Comparison of ENCODE assay signal across 8 mouse cellular contexts in the genomic region with DNA sequence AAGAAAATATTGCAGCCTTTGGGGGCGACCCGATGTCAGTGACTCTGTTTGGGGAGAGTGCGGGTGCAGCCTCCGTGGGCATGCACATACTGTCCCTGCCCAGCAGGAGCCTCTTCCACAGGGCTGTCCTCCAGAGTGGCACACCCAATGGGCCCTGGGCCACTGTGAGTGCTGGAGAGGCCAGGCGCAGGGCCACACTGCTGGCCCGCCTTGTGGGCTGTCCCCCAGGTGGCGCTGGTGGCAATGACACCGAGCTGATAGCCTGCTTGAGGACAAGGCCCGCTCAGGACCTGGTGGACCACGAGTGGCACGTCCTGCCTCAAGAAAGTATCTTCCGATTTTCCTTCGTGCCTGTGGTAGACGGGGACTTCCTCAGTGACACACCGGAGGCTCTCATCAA. TPM values are rescaled to one million over a fixed set of nuclear protein-coding genes. Genes with fewer than 3 reads are reported as not detected.
DNase-seq lines count a peak whose midpoint lies in the region; ATAC-seq and TF ChIP-seq lines count a peak whose summit lies in the region.

No protein-coding gene starts in this region.

- peak; percentile 83 for DNase-seq in forebrain, embryonic 11.5 days (ENCODE audit: low spot score)
- peak; percentile 35 for DNase-seq in CD4-positive helper T cell, adult 2 months (ENCODE audit: low read depth, low spot score)
- peak; percentile 67 for DNase-seq in limb, embryonic 10.5 days (ENCODE audit: low spot score)
- peak; percentile 86 for DNase-seq in stomach, postnatal 0 days (ENCODE audit: low spot score)

- H3K9me3 ChIP-seq in forebrain, embryonic 11.5 days (ENCODE audit: control insufficient read depth, low read length), result no peaks in the 10 kb centered on the region
- H3K9me3 ChIP-seq in forebrain, embryonic 16.5 days (ENCODE audit: control insufficient read depth, low read length), result no peaks in the 10 kb centered on the region
- H3K9me3 ChIP-seq in heart, embryonic 16.5 days (replicated peaks; ENCODE audit: control insufficient read depth, low read length), result no peaks in the 10 kb centered on the region
- H3K9me3 ChIP-seq in limb, embryonic 10.5 days (replicated peaks), result no peaks in the 10 kb centered on the region
- no peaks in the 10 kb centered on the region for H3K9me3 ChIP-seq in midbrain, embryonic 12.5 days
- H3K9me3 ChIP-seq in stomach, postnatal 0 days (ENCODE audit: control insufficient read depth, low read length), result no peaks in the 10 kb centered on the region

- no peak overlapping the region for H3K9ac ChIP-seq in forebrain, embryonic 11.5 days (ENCODE audit: low read length)
- H3K9ac ChIP-seq in forebrain, embryonic 16.5 days (replicated peaks; ENCODE audit: low read depth, low read length), result no peak overlapping the region
- no peak overlapping the region for H3K9ac ChIP-seq in heart, embryonic 16.5 days (ENCODE audit: low read length)
- no peak overlapping the region for H3K9ac ChIP-seq in midbrain, embryonic 12.5 days (replicated peaks)
- H3K9ac ChIP-seq in stomach, postnatal 0 days (ENCODE audit: low read length), result no peak overlapping the region

- peak overlapping the region; percentile 11; the same call in 1 of the 2 replicates for H3K4me2 ChIP-seq in forebrain, embryonic 11.5 days (ENCODE audit: low read depth, low read length, severe bottlenecking)
- no peak overlapping the region for H3K4me2 ChIP-seq in forebrain, embryonic 16.5 days (ENCODE audit: low read length)
- H3K4me2 ChIP-seq in heart, embryonic 16.5 days (ENCODE audit: low read depth, low read length), result peak overlapping the region; percentile 23; the same call in 1 of the 2 replicates
- H3K4me2 ChIP-seq in midbrain, embryonic 12.5 days (replicated peaks), result 0 out of 2 replicates have a peak overlapping the region, but pooled peaks have one; percentile 3
- no peak overlapping the region for H3K4me2 ChIP-seq in stomach, postnatal 0 days (replicated peaks; ENCODE audit: low read depth)

- 19% methylated on average over 15 of the region's 15 CpGs for WGBS in forebrain, embryonic 11.5 days
- WGBS in forebrain, embryonic 16.5 days, result 25% methylated on average over 15 of the region's 15 CpGs
- WGBS in heart, embryonic 16.5 days, result 22% methylated on average over 15 of the region's 15 CpGs
- WGBS in limb, embryonic 10.5 days, result 23% methylated on average over 15 of the region's 15 CpGs
- 21% methylated on average over 15 of the region's 15 CpGs for WGBS in midbrain, embryonic 12.5 days
- 33% methylated on average over 15 of the region's 15 CpGs for WGBS in stomach, postnatal 0 days

- no peak overlapping the region for H3K4me3 ChIP-seq in forebrain, embryonic 11.5 days (ENCODE audit: low read depth, low read length)
- no peak overlapping the region for H3K4me3 ChIP-seq in forebrain, embryonic 16.5 days (replicated peaks; ENCODE audit: low read length)
- H3K4me3 ChIP-seq in cortical plate, adult 2 months (ENCODE audit: insufficient read depth, low read length), result no peak overlapping the region
- peak overlapping the region; percentile 2; the same call in 1 of the 2 replicates for H3K4me3 ChIP-seq in heart, embryonic 16.5 days (ENCODE audit: low read length)
- H3K4me3 ChIP-seq in limb, embryonic 10.5 days, result no peak overlapping the region; the same call in none of the 2 replicates
- no peak overlapping the region for H3K4me3 ChIP-seq in midbrain, embryonic 12.5 days
- H3K4me3 ChIP-seq in stomach, postnatal 0 days (ENCODE audit: low read depth, low read length), result no peak overlapping the region

- H3K4me1 ChIP-seq in forebrain, embryonic 11.5 days (replicated peaks; ENCODE audit: control insufficient read depth, insufficient read depth, low read length), result peaks cover 19% of the 10 kb centered on the region
- peaks cover 45% of the 10 kb centered on the region for H3K4me1 ChIP-seq in forebrain, embryonic 16.5 days (replicated peaks; ENCODE audit: control insufficient read depth, insufficient read depth, low read length)
- H3K4me1 ChIP-seq in cortical plate, adult 2 months (ENCODE audit: control insufficient read depth, insufficient read depth, low read length), result no peaks in the 10 kb centered on the region
- peaks cover 31% of the 10 kb centered on the region for H3K4me1 ChIP-seq in heart, embryonic 16.5 days (ENCODE audit: control insufficient read depth, insufficient read depth, low read length)
- peaks cover 67% of the 10 kb centered on the region for H3K4me1 ChIP-seq in limb, embryonic 10.5 days
- H3K4me1 ChIP-seq in midbrain, embryonic 12.5 days, result peaks cover 60% of the 10 kb centered on the region
- H3K4me1 ChIP-seq in stomach, postnatal 0 days (replicated peaks; ENCODE audit: control insufficient read depth, insufficient read depth), result peaks cover 17% of the 10 kb centered on the region

- peaks cover 37% of the 10 kb centered on the region for H3K27me3 ChIP-seq in forebrain, embryonic 11.5 days (ENCODE audit: control insufficient read depth, insufficient read depth, low read length)
- H3K27me3 ChIP-seq in forebrain, embryonic 16.5 days (replicated peaks; ENCODE audit: control insufficient read depth, insufficient read depth, low read length), result peaks cover 21% of the 10 kb centered on the region
- H3K27me3 ChIP-seq in heart, embryonic 16.5 days (ENCODE audit: control insufficient read depth, insufficient read depth, low read length), result peaks cover 33% of the 10 kb centered on the region
- H3K27me3 ChIP-seq in limb, embryonic 10.5 days (ENCODE audit: low read depth, poor library complexity, severe bottlenecking), result peaks cover 75% of the 10 kb centered on the region
- H3K27me3 ChIP-seq in midbrain, embryonic 12.5 days, result peaks cover 61% of the 10 kb centered on the region
- H3K27me3 ChIP-seq in stomach, postnatal 0 days (ENCODE audit: control insufficient read depth, insufficient read depth, low read length), result no peaks in the 10 kb centered on the region; the same call in 1 of the 2 replicates

- no peak for TF ChIP-seq POLR2A in cortical plate, adult 2 months (IDR thresholded peaks at IDR 0.05; ENCODE audit: extremely low read depth, insufficient read depth, low read length)

- H3K36me3 ChIP-seq in forebrain, embryonic 11.5 days (ENCODE audit: control insufficient read depth, insufficient read depth, low read length), result no peaks in the 10 kb centered on the region; the same call in 1 of the 2 replicates
- peaks cover 4% of the 10 kb centered on the region for H3K36me3 ChIP-seq in forebrain, embryonic 16.5 days (ENCODE audit: control insufficient read depth, insufficient read depth)
- peaks cover 8% of the 10 kb centered on the region for H3K36me3 ChIP-seq in heart, embryonic 16.5 days (ENCODE audit: control insufficient read depth, insufficient read depth)
- H3K36me3 ChIP-seq in limb, embryonic 10.5 days, result peaks cover 11% of the 10 kb centered on the region
- peaks cover 8% of the 10 kb centered on the region for H3K36me3 ChIP-seq in midbrain, embryonic 12.5 days
- H3K36me3 ChIP-seq in stomach, postnatal 0 days (ENCODE audit: control insufficient read depth, insufficient read depth, low read length), result no peaks in the 10 kb centered on the region

- 0 out of 2 replicates have a peak overlapping the region, but pooled peaks have one; percentile 31 for H3K27ac ChIP-seq in forebrain, embryonic 11.5 days (ENCODE audit: low read depth, low read length)
- H3K27ac ChIP-seq in forebrain, embryonic 16.5 days (ENCODE audit: low read length), result no peak overlapping the region
- no peak overlapping the region for H3K27ac ChIP-seq in cortical plate, adult 2 months (ENCODE audit: insufficient read depth, low read length)
- H3K27ac ChIP-seq in heart, embryonic 16.5 days (ENCODE audit: low read length), result no peak overlapping the region
- peak overlapping the region; percentile 3; the same call in 1 of the 2 replicates for H3K27ac ChIP-seq in limb, embryonic 10.5 days
- no peak overlapping the region for H3K27ac ChIP-seq in midbrain, embryonic 12.5 days (replicated peaks)
- H3K27ac ChIP-seq in stomach, postnatal 0 days (replicated peaks), result no peak overlapping the region

- no peak for TF ChIP-seq EP300 in stomach, postnatal 0 days (optimal IDR thresholded peaks at IDR 0.05)

- no peak for ATAC-seq in forebrain, embryonic 11.5 days (replicated peaks; ENCODE audit: low FRiP score)
- ATAC-seq in forebrain, embryonic 16.5 days, result no peak
- ATAC-seq in heart, embryonic 16.5 days (replicated peaks; ENCODE audit: extremely low read depth, insufficient read depth, low FRiP score), result no peak
- no peak for ATAC-seq in midbrain, embryonic 12.5 days (ENCODE audit: low FRiP score, low read depth)
- ATAC-seq in stomach, postnatal 0 days (ENCODE audit: low FRiP score, low TSS enrichment), result peak; percentile 9; the same call in 1 of the 2 replicates

- TF ChIP-seq CTCF in cortical plate, adult 2 months (IDR thresholded peaks at IDR 0.05; ENCODE audit: extremely low read depth, insufficient read depth, low read length), result 0 out of 2 replicates have a peak, but pooled peaks have one; percentile 7
- TF ChIP-seq CTCF in stomach, postnatal 0 days (IDR thresholded peaks at IDR 0.05; ENCODE audit: low read depth), result peak; percentile 80

RNA-seq across cellular contexts. Expression of gene Ache, which starts 3.4 kb away (rescaled TPM):
- 3.0 and 3.7 TPM in 2 replicates for polyA plus RNA-seq in forebrain, embryonic 11.5 days (2014; fragmentation: Nextera tagmentation; extraction: Ambion mirVana)
- polyA plus RNA-seq in forebrain, embryonic 16.5 days (2015; fragmentation: Nextera tagmentation; extraction: Ambion mirVana), result 10.2 and 17.2 TPM in 2 replicates
- 57.9 and 62.3 TPM in 2 replicates for polyA plus RNA-seq in cortical plate, adult 2 months (2012; rRNA removed)
- 10.6 and 16.7 TPM in 2 replicates for polyA plus RNA-seq in heart, embryonic 16.5 days (2015; fragmentation: Nextera tagmentation; extraction: Ambion mirVana)
- polyA plus RNA-seq in limb, embryonic 10.5 days (2016; fragmentation: Nextera tagmentation; extraction: Ambion mirVana), result 1.7 and 1.8 TPM in 2 replicates
- polyA plus RNA-seq in midbrain, embryonic 12.5 days (2016; fragmentation: Nextera tagmentation; extraction: Ambion mirVana), result 5.0 and 5.3 TPM in 2 replicates
- polyA plus RNA-seq in stomach, postnatal 0 days (2015; fragmentation: Nextera tagmentation; extraction: Ambion mirVana), result 10.0 and 12.2 TPM in 2 replicates

RNA-seq across cellular contexts. Expression of gene Ufsp1, which starts 3.8 kb away (rescaled TPM):
- polyA plus RNA-seq in forebrain, embryonic 11.5 days (2014; fragmentation: Nextera tagmentation; extraction: Ambion mirVana), result 6.8 and 8.0 TPM in 2 replicates
- polyA plus RNA-seq in forebrain, embryonic 16.5 days (2015; fragmentation: Nextera tagmentation; extraction: Ambion mirVana), result 6.1 and 8.9 TPM in 2 replicates
- polyA plus RNA-seq in cortical plate, adult 2 months (2012; rRNA removed), result 13.3 and 14.1 TPM in 2 replicates
- 8.5 TPM in 2 replicates for polyA plus RNA-seq in heart, embryonic 16.5 days (2015; fragmentation: Nextera tagmentation; extraction: Ambion mirVana)
- 8.1 and 8.5 TPM in 2 replicates for polyA plus RNA-seq in limb, embryonic 10.5 days (2016; fragmentation: Nextera tagmentation; extraction: Ambion mirVana)
- polyA plus RNA-seq in midbrain, embryonic 12.5 days (2016; fragmentation: Nextera tagmentation; extraction: Ambion mirVana), result 7.9 and 8.0 TPM in 2 replicates
- 11.0 and 11.4 TPM in 2 replicates for polyA plus RNA-seq in stomach, postnatal 0 days (2015; fragmentation: Nextera tagmentation; extraction: Ambion mirVana)

RNA-seq across cellular contexts. Expression of gene Srrt, which starts 16.8 kb away (rescaled TPM):
- polyA plus RNA-seq in forebrain, embryonic 11.5 days (2014; fragmentation: Nextera tagmentation; extraction: Ambion mirVana), result 190 TPM in 2 replicates
- 119 and 125 TPM in 2 replicates for polyA plus RNA-seq in forebrain, embryonic 16.5 days (2015; fragmentation: Nextera tagmentation; extraction: Ambion mirVana)
- polyA plus RNA-seq in cortical plate, adult 2 months (2012; rRNA removed), result 226 and 239 TPM in 2 replicates
- 94.5 and 97.0 TPM in 2 replicates for polyA plus RNA-seq in heart, embryonic 16.5 days (2015; fragmentation: Nextera tagmentation; extraction: Ambion mirVana)
- 200 and 201 TPM in 2 replicates for polyA plus RNA-seq in limb, embryonic 10.5 days (2016; fragmentation: Nextera tagmentation; extraction: Ambion mirVana)
- polyA plus RNA-seq in midbrain, embryonic 12.5 days (2016; fragmentation: Nextera tagmentation; extraction: Ambion mirVana), result 178 and 180 TPM in 2 replicates
- polyA plus RNA-seq in stomach, postnatal 0 days (2015; fragmentation: Nextera tagmentation; extraction: Ambion mirVana), result 29.3 and 31.6 TPM in 2 replicates

RNA-seq across cellular contexts. Expression of gene Trip6, which starts 23.5 kb away (rescaled TPM):
- 50.1 and 56.7 TPM in 2 replicates for polyA plus RNA-seq in forebrain, embryonic 11.5 days (2014; fragmentation: Nextera tagmentation; extraction: Ambion mirVana)
- 17.0 and 17.9 TPM in 2 replicates for polyA plus RNA-seq in forebrain, embryonic 16.5 days (2015; fragmentation: Nextera tagmentation; extraction: Ambion mirVana)
- 8.4 and 8.8 TPM in 2 replicates for polyA plus RNA-seq in cortical plate, adult 2 months (2012; rRNA removed)
- 43.1 and 49.7 TPM in 2 replicates for polyA plus RNA-seq in heart, embryonic 16.5 days (2015; fragmentation: Nextera tagmentation; extraction: Ambion mirVana)
- polyA plus RNA-seq in limb, embryonic 10.5 days (2016; fragmentation: Nextera tagmentation; extraction: Ambion mirVana), result 73.4 and 75.9 TPM in 2 replicates
- polyA plus RNA-seq in midbrain, embryonic 12.5 days (2016; fragmentation: Nextera tagmentation; extraction: Ambion mirVana), result 34.9 and 43.3 TPM in 2 replicates
- polyA plus RNA-seq in stomach, postnatal 0 days (2015; fragmentation: Nextera tagmentation; extraction: Ambion mirVana), result 46.4 and 47.9 TPM in 2 replicates

RNA-seq across cellular contexts. Expression of gene Slc12a9, which starts 42.7 kb away (rescaled TPM):
- polyA plus RNA-seq in forebrain, embryonic 11.5 days (2014; fragmentation: Nextera tagmentation; extraction: Ambion mirVana), result 9.9 and 10.5 TPM in 2 replicates
- polyA plus RNA-seq in forebrain, embryonic 16.5 days (2015; fragmentation: Nextera tagmentation; extraction: Ambion mirVana), result 17.7 and 26.0 TPM in 2 replicates
- 34.0 and 35.2 TPM in 2 replicates for polyA plus RNA-seq in cortical plate, adult 2 months (2012; rRNA removed)
- 7.7 and 8.5 TPM in 2 replicates for polyA plus RNA-seq in heart, embryonic 16.5 days (2015; fragmentation: Nextera tagmentation; extraction: Ambion mirVana)
- polyA plus RNA-seq in limb, embryonic 10.5 days (2016; fragmentation: Nextera tagmentation; extraction: Ambion mirVana), result 10.4 and 10.6 TPM in 2 replicates
- polyA plus RNA-seq in midbrain, embryonic 12.5 days (2016; fragmentation: Nextera tagmentation; extraction: Ambion mirVana), result 22.7 and 22.9 TPM in 2 replicates
- 6.5 and 7.2 TPM in 2 replicates for polyA plus RNA-seq in stomach, postnatal 0 days (2015; fragmentation: Nextera tagmentation; extraction: Ambion mirVana)

Comparison
In these comparisons a context has a peak if more than half of its experiments do, and no peak if none do; other contexts are left out.
1. H3K27ac ChIP-seq: peak in forebrain, embryonic 11.5 days (single experiment) and limb, embryonic 10.5 days (single experiment); none in forebrain, embryonic 16.5 days (single experiment), cortical plate, adult 2 months (single experiment), heart, embryonic 16.5 days (single experiment), midbrain, embryonic 12.5 days (single experiment) and stomach, postnatal 0 days (single experiment).
2. H3K4me2 ChIP-seq: peak in forebrain, embryonic 11.5 days (single experiment), heart, embryonic 16.5 days (single experiment) and midbrain, embryonic 12.5 days (single experiment); none in forebrain, embryonic 16.5 days (single experiment) and stomach, postnatal 0 days (single experiment).
3. DNase-seq: peak in every context shown above with its lines; median percentile 86 in stomach, postnatal 0 days; 83 in forebrain, embryonic 11.5 days; 67 in limb, embryonic 10.5 days; 35 in CD4-positive helper T cell, adult 2 months.